Mouse (Mus musculus): ENCODE data around the gene Kdm2b. TPM values are rescaled to one million over a fixed set of nuclear protein-coding genes. Genes with fewer than 3 reads are reported as not detected.
A peak's percentile ranks its signal among the peaks of the same experiment; 100 is the strongest.

Gene Kdm2b
- polyA plus RNA-seq, 1 experiment from 2014 or later = 67.2 TPM

DNA sequence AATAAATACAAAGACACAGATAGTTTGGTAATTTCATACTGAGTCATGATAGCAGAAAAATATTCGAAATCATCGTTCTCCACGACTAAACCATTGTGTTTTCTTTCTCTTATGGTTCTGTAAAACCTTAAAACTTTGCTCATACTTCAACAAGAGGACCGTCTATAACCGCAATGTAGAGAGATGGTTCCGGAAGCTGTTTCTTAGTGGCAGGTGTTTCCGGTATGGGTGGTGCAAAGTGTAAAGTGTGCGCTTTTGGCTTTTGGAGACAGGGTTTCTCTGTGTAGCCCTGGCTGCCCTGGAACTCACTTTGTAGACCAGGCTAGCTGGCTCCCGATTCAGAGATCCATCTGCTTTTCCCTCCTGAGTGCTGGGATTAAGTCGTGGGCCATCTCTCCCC lies 157.1 kb downstream of the Kdm2b start:
- Histone ChIP-seq H3K36me3 (ENCODE audit: control insufficient read depth, insufficient read depth, low read length) (no peaks in the 10 kb centered on the region), H3K4me1 (ENCODE audit: control insufficient read depth, insufficient read depth, low read length) (no peaks in the 10 kb centered on the region), H3K27ac (replicated peaks; ENCODE audit: low read depth, low read length) (no peak overlapping the region), H3K27me3 (ENCODE audit: control insufficient read depth, insufficient read depth, low read length) (no peaks in the 10 kb centered on the region), H3K4me2 (ENCODE audit: low read depth, severe bottlenecking) (no peak overlapping the region), H3K9ac (ENCODE audit: low read length) (no peak overlapping the region), H3K9me3 (ENCODE audit: control insufficient read depth, low read length) (no peaks in the 10 kb centered on the region), H3K4me3 (ENCODE audit: low read depth, low read length) (no peak overlapping the region)
- DNase-seq (ENCODE audit: low spot score) (no peak), ATAC-seq (ENCODE audit: insufficient number of reproducible peaks, low FRiP score, low TSS enrichment, low read depth) (no peak)
- WGBS = 86% methylated on average over 10 of the region's 10 CpGs

DNA sequence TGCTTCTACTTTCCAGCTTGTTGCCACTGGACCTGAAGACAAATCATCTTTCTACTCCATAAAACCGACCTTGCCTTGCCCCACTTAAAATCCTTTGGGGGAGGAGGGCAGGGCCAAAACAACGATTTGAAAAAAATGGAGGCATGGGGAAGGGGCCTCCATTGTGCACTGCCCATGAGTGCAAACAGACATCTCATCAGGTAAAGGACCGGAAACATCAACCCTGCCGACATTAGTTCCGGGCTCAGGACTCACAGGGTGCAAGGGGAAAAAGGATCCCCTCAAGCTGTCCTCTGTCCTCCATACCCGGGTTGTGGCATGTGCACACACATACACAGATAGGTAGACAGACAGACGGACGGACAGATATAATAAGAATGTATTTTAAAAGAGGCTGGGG lies 164.5 kb downstream of the Kdm2b start:
- WGBS = 89% methylated on average over 8 of the region's 8 CpGs
- Histone ChIP-seq H3K9ac (ENCODE audit: low read length) (no peak overlapping the region), H3K4me1 (ENCODE audit: control insufficient read depth, insufficient read depth, low read length) (no peaks in the 10 kb centered on the region; the same call in 1 of the 2 replicates), H3K27me3 (ENCODE audit: control insufficient read depth, insufficient read depth, low read length) (no peaks in the 10 kb centered on the region), H3K4me2 (ENCODE audit: low read depth, severe bottlenecking) (no peak overlapping the region), H3K36me3 (ENCODE audit: control insufficient read depth, insufficient read depth, low read length) (no peaks in the 10 kb centered on the region), H3K27ac (replicated peaks; ENCODE audit: low read depth, low read length) (no peak overlapping the region), H3K4me3 (ENCODE audit: low read depth, low read length) (no peak overlapping the region), H3K9me3 (ENCODE audit: control insufficient read depth, low read length) (no peaks in the 10 kb centered on the region)
- DNase-seq (ENCODE audit: low spot score) = no peak
- ATAC-seq (ENCODE audit: insufficient number of reproducible peaks, low FRiP score, low TSS enrichment, low read depth) = no peak

- no peak for ATAC-seq (ENCODE audit: insufficient number of reproducible peaks, low FRiP score, low TSS enrichment, low read depth)
Measured at GRCm38 (mm10) chr5:122824450-122824849, 165.2 kb downstream of the Kdm2b start.

GRCm38 (mm10) chr5:122823976-122824375 lies 165.6 kb downstream of the Kdm2b start:
- WGBS = 75% methylated on average over 1 of the region's 1 CpGs
- ATAC-seq (ENCODE audit: insufficient number of reproducible peaks, low FRiP score, low TSS enrichment, low read depth) (no peak), DNase-seq (ENCODE audit: low spot score) (no peak)
- H3K4me3 ChIP-seq (ENCODE audit: low read depth, low read length) = no peak overlapping the region
- no peak overlapping the region for H3K9ac ChIP-seq (ENCODE audit: low read length)
- no peak overlapping the region for H3K4me2 ChIP-seq (ENCODE audit: low read depth, severe bottlenecking)
- no peaks in the 10 kb centered on the region for H3K27me3 ChIP-seq (ENCODE audit: control insufficient read depth, insufficient read depth, low read length)
- no peak overlapping the region for H3K27ac ChIP-seq (replicated peaks; ENCODE audit: low read depth, low read length)
- H3K36me3 ChIP-seq (ENCODE audit: control insufficient read depth, insufficient read depth, low read length) = no peaks in the 10 kb centered on the region
- H3K4me1 ChIP-seq (ENCODE audit: control insufficient read depth, insufficient read depth, low read length) = no peaks in the 10 kb centered on the region; the same call in 1 of the 2 replicates
- no peaks in the 10 kb centered on the region for H3K9me3 ChIP-seq (ENCODE audit: control insufficient read depth, low read length)

More at GRCm38 (mm10) chr5:122824450-122824849, 165.2 kb downstream of the Kdm2b start:
- H3K27me3 ChIP-seq (ENCODE audit: control insufficient read depth, insufficient read depth, low read length) = no peaks in the 10 kb centered on the region
- 76% methylated on average over 6 of the region's 6 CpGs for WGBS
- no peak overlapping the region for H3K9ac ChIP-seq (ENCODE audit: low read length)
- H3K4me2 ChIP-seq (ENCODE audit: low read depth, severe bottlenecking) = no peak overlapping the region
- H3K4me3 ChIP-seq (ENCODE audit: low read depth, low read length) = no peak overlapping the region
- H3K27ac ChIP-seq (replicated peaks; ENCODE audit: low read depth, low read length) = no peak overlapping the region
- no peaks in the 10 kb centered on the region; the same call in 1 of the 2 replicates for H3K4me1 ChIP-seq (ENCODE audit: control insufficient read depth, insufficient read depth, low read length)
- no peaks in the 10 kb centered on the region for H3K36me3 ChIP-seq (ENCODE audit: control insufficient read depth, insufficient read depth, low read length)
- no peaks in the 10 kb centered on the region for H3K9me3 ChIP-seq (ENCODE audit: control insufficient read depth, low read length)
- no peak for DNase-seq (ENCODE audit: low spot score)

DNA sequence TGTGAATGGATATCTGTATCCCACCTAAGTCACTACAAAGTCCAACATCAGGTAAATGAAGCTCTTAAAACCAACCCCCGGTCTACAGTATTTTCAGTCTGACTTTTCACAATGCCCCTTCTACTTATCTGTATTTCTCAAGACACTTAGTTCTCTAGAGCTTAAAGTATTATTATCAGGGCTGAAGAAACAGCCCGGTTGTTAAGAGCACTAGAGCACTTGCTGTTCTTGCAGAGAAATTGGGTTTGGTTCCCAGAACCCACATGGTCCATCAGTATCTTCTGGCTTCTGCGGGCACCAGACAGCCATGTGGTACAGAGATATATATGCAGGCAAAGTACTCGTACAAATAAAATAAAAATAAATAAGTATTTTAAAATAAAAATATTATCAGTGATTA lies 167.2 kb downstream of the Kdm2b start:
- no peak overlapping the region for H3K27ac ChIP-seq (replicated peaks; ENCODE audit: low read depth, low read length)
- no peaks in the 10 kb centered on the region for H3K9me3 ChIP-seq (ENCODE audit: control insufficient read depth, low read length)
- ATAC-seq (ENCODE audit: insufficient number of reproducible peaks, low FRiP score, low TSS enrichment, low read depth) = no peak
- H3K4me1 ChIP-seq (ENCODE audit: control insufficient read depth, insufficient read depth, low read length) = no peaks in the 10 kb centered on the region; the same call in 1 of the 2 replicates
- no peak overlapping the region for H3K9ac ChIP-seq (ENCODE audit: low read length)
- WGBS = 88% methylated on average over 4 of the region's 4 CpGs
- H3K4me3 ChIP-seq (ENCODE audit: low read depth, low read length) = no peak overlapping the region
- no peak overlapping the region for H3K4me2 ChIP-seq (ENCODE audit: low read depth, severe bottlenecking)
- DNase-seq (ENCODE audit: low spot score) = no peak
- peaks cover 12% of the 10 kb centered on the region for H3K36me3 ChIP-seq (ENCODE audit: control insufficient read depth, insufficient read depth, low read length)
- H3K27me3 ChIP-seq (ENCODE audit: control insufficient read depth, insufficient read depth, low read length) = no peaks in the 10 kb centered on the region

GRCm38 (mm10) chr5:122821524-122821885 lies 168.1 kb downstream of the Kdm2b start:
- Histone ChIP-seq H3K4me3 (ENCODE audit: low read depth, low read length) (peak overlapping the region; percentile 77), H3K27ac (replicated peaks; ENCODE audit: low read depth, low read length) (peak overlapping the region; percentile 94; the same call in 1 of the 2 replicates), H3K27me3 (ENCODE audit: control insufficient read depth, insufficient read depth, low read length) (no peaks in the 10 kb centered on the region), H3K36me3 (ENCODE audit: control insufficient read depth, insufficient read depth, low read length) (peaks cover 17% of the 10 kb centered on the region), H3K9ac (ENCODE audit: low read length) (peak overlapping the region; percentile 94), H3K9me3 (ENCODE audit: control insufficient read depth, low read length) (no peaks in the 10 kb centered on the region), H3K4me2 (ENCODE audit: low read depth, severe bottlenecking) (peak overlapping the region; percentile 56), H3K4me1 (ENCODE audit: control insufficient read depth, insufficient read depth, low read length) (no peaks in the 10 kb centered on the region; the same call in 1 of the 2 replicates)
- 0% methylated on average over 10 of the region's 10 CpGs for WGBS
- DNase-seq (ENCODE audit: low spot score) (no peak), ATAC-seq (ENCODE audit: insufficient number of reproducible peaks, low FRiP score, low TSS enrichment, low read depth) (peak; percentile 62)

DNA sequence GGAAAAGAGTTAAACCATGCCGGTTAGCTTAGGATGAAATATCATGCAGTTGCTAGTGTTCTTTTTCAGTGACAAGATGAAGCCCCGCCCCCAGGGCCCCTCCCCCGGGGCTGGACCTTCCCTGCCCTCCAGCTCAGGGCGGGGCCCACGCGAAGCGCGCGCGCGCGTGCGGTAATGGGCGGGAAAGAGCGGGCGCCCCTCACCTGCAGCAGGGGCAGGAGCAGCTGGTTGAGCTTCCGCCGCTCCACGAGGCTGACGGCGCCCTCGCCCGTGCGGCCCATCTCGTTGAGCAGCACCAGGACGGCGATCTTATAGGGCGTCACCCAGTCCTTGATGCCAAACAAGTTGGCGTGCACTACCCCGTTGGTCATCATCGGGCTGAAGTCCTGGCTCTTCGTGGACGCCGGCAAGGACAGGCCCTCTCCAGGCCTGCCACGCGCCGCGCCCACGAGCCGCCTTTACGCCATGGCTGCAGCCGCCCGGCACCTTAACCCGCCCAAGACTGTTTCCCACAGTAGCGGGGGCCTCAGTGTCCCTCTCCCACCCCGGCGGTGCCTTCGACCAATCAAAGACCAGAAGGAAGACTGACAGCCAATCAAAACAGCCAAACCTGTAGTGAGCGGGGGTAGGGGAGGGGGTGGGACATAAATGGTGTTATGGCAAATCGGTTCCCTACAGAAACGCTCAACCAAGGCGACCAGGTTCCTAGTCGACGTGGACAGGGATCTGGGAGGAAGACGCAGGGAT lies 168.7 kb downstream of the Kdm2b start, which contains the start of gene Anapc5:
Anapc5 (minus strand) TSS at position 563 of the 747 bp plus-strand sequence.
- H3K4me2 ChIP-seq (ENCODE audit: low read depth, severe bottlenecking) = peak within 1 kb of the TSS; percentile 56
- peak within 1 kb of the TSS; percentile 94 for H3K27ac ChIP-seq (replicated peaks; ENCODE audit: low read depth, low read length)
- ATAC-seq (ENCODE audit: insufficient number of reproducible peaks, low FRiP score, low TSS enrichment, low read depth) (peak; percentile 99), DNase-seq (ENCODE audit: low spot score) (peak; percentile 94)
- H3K4me1 ChIP-seq (ENCODE audit: control insufficient read depth, insufficient read depth, low read length) = no peaks in the 10 kb centered on the region; the same call in 1 of the 2 replicates
- no peaks in the 10 kb centered on the region for H3K9me3 ChIP-seq (ENCODE audit: control insufficient read depth, low read length)
- peaks cover 20% of the 10 kb centered on the region for H3K36me3 ChIP-seq (ENCODE audit: control insufficient read depth, insufficient read depth, low read length)
- peak within 1 kb of the TSS; percentile 94 for H3K9ac ChIP-seq (ENCODE audit: low read length)
- WGBS = under 1% methylated on average over 55 of the region's 55 CpGs
- H3K27me3 ChIP-seq (ENCODE audit: control insufficient read depth, insufficient read depth, low read length) = no peaks in the 10 kb centered on the region
- peak within 1 kb of the TSS; percentile 77 for H3K4me3 ChIP-seq (ENCODE audit: low read depth, low read length)

All from limb, embryonic 11.5 days (tissue).